Mouse (Mus musculus) gastrocnemius, adult 2 months (tissue): ENCODE measurements at regions not wholly inside any gene's neighbourhood (a gene's known extent, or its start where the extent isn't known, plus 50 kb on each side); places are given as distances from the start of the nearest gene placed in this dataset.
A peak's percentile ranks its signal among the peaks of the same experiment; 100 is the strongest.

Experiments used
- DNase-seq: peaks from one replicate; pipeline ENCODE4 v3.0.0; 2022
- H3K27ac ChIP-seq: fragments of 200-600 bp; 2 replicates; pipeline ENCODE4 v1.8.1; 2022; ENCODE audit warnings: mild to moderate bottlenecking
- H3K4me3 ChIP-seq: fragments of 200-600 bp; 2 replicates; pipeline ENCODE4 v1.8.1; 2022; ENCODE audit warnings: mild to moderate bottlenecking, moderate library complexity
- CTCF ChIP-seq: fragments of 200-600 bp; IDR thresholded peaks from 2 replicates; pipeline ENCODE4 v1.8.1; 2022; ENCODE audit warnings: antibody characterized with exemption, mild to moderate bottlenecking, moderate library complexity
- intact Hi-C: fragments of 180-260 bp; cut with DNase I; formaldehyde crosslinking; loops from one replicate; pipeline ENCODE4 v1.15.1; 2025

DNA sequence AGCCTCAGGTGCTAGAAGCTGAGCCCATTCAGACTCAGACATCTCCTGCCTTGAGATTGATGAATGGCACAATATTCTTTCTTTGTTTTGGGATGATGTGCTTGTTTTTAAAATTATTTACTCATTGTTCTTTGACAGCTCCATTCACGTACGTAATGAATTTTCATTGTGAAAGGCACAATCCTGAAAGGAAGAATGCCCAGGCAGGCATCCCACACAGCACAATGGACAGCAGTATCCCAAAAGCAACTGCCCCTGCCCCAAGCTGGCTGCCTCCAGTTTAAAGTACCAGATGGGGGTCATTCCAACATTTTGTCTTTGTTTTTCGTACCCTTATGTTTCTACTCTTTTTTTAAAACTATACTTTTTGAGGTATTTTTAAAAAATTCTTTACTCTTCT, 210.9 kb upstream of the St8sia2 start:
- Histone ChIP-seq H3K4me3 (no peak overlapping the region), H3K27ac (no peak overlapping the region)
- intact Hi-C loops, result no loop called here
- TF ChIP-seq CTCF, result no peak
- DNase-seq, result no peak

DNA sequence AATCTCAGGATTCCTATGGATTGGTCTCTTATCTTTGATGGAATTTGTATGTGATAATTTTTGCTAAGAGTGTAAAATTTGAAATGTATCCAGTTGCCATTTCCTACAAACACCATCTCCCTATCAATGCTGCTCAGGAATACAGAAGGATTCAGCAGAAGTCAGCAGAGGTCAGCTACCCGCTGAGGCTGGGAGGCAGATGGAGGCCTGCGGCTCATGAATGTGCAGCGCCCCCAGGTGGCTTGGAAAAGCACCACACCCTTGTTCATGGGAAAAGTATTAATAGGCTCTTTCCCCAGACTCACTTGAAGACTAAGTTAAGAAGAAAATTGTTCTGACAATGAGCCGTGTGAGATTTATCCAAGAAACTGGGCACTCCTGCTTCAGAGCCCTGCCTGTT, 187.2 kb upstream of the St8sia2 start:
- intact Hi-C loops, result no loop called here
- Histone ChIP-seq H3K27ac (no peak overlapping the region), H3K4me3 (no peak overlapping the region)
- DNase-seq, result no peak
- TF ChIP-seq CTCF, result no peak

- H3K27ac ChIP-seq, result no peak overlapping the region
- intact Hi-C loops, result no loop called here
- H3K4me3 ChIP-seq, result no peak overlapping the region
- no peak for DNase-seq
- no peak for TF ChIP-seq CTCF
These were observed 185.3 kb upstream of the St8sia2 start for GRCm38 (mm10) chr7:74198796-74199195.

DNA sequence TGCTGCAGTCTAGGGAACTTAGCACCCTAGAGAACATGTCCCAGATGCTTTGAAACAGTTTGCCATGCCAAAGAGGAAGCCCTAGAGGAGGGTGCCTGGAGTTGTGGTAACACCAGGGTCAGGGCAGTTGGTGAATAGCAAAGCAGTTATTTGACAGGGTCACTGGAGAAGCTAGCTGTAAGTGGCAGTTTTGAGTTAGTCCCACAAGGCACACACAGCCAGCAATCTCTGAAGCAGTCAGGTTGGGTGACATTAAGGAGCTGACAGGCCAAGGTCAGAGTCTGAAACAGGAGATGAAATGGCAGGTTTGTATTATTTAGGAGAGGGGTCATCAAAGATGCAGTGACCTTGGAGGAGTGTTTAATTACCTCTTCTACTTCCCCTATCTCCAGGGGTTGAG, 171.2 kb upstream of the St8sia2 start:
- intact Hi-C loops, result no loop called here
- no peak for DNase-seq
- H3K4me3 ChIP-seq, result no peak overlapping the region
- no peak for TF ChIP-seq CTCF
- H3K27ac ChIP-seq, result no peak overlapping the region

GRCm38 (mm10) chr7:74174206-74174605, 160.7 kb upstream of the St8sia2 start:
- intact Hi-C loops, result no loop called here
- no peak for TF ChIP-seq CTCF
- H3K4me3 ChIP-seq, result no peak overlapping the region
- DNase-seq, result no peak
- H3K27ac ChIP-seq, result no peak overlapping the region

DNA sequence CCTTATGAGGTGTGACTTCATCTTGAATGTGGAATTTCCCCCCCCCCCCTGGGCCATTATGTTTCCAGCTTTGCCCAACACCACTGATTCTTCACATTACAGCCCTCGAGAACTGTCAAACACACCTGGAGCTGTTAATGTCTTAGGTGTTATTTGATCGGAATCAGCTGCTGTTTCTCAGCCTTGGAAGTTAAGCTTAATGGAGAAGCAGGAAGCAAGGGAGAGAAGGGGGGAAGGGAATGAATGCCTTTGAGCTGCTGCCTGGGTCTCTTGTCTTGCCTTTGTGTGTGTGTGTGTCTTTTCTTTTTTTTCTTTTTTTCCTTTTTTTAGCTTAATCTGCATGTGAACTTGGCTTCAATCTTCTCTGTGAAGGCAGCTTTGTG, 159.7 kb upstream of the St8sia2 start:
- Histone ChIP-seq H3K27ac (no peak overlapping the region), H3K4me3 (no peak overlapping the region)
- no peak for DNase-seq
- TF ChIP-seq CTCF, result no peak
- intact Hi-C loops, result no loop called here

DNA sequence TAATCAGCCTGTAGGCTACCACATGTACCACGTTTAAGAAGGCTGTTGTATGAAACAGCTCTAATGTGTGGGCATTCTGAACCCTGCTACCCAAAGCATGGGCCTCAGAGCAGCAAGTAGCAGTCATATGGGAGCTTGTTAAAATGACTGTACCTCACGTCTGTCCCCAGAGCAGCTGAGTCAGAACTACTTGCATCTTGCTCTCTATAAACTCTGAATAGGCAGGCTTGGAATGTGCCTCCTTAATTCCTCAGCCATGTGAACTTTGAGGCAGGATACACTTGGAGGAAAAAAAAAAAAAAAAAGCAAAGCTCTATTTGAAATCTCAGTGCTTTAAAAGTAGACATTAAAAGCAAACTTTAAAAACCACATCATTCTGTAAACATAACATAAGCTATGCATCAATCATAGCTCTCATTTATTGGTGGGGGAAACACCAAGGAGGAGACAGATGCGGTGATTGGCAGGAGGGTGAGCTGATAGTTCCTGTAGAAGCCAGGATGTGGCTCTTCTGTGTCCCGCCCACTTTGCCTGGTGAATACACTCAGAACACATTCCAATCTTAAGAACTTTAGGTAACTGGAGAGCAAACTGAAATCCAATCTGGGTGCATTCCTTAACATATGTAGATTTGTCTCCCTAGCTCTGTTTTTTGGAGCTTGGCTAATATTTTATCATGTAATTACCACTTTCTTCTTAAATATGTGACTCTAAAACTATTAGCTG, 159.2 kb upstream of the St8sia2 start:
- no peak for DNase-seq
- Histone ChIP-seq H3K4me3 (no peak overlapping the region), H3K27ac (no peak overlapping the region)
- intact Hi-C loops, result no loop called here
- no peak for TF ChIP-seq CTCF

DNA sequence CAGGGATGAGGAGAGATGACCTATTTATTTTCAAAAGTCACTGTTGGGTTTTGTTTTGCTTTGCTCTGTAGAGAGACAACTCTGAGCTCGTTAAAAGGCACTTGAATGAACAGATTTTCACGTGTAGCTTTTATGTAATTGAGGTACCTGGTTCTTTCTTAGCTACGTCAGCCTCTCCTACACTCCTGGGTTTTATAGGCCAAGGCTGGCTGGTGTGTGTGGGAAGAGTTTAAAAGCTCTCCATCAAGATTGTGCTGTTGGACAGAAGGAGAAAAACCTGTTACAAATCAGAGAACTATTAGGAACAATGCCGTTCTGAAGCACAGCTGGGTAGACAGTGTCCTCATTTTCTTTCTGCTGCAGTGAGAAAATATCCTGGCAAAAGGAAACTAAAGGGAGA, 138.1 kb upstream of the St8sia2 start:
- H3K4me3 ChIP-seq, result no peak overlapping the region
- no peak for TF ChIP-seq CTCF
- H3K27ac ChIP-seq, result no peak overlapping the region
- no peak for DNase-seq
- intact Hi-C loops, result no loop called here

DNA sequence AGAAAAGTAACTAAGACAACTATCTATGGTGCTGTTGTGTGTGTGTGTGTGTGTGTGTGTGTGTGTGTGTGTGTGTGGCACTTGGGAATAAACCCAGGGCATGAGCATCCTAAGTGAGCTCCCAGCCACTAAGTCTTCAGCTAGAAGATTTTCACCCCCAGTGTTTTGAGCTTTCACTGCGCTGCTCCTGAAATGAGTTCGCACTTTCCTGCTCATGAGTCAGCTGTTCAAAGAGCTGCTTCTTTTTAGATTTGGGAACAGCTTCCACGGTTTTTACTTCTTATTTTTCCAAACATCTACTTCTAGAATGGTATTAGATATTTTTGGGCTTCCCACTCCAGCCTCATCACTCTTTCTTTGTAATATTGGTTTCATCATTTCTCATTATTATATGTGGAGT, 129.7 kb upstream of the St8sia2 start:
- TF ChIP-seq CTCF, result no peak
- intact Hi-C loops, result no loop called here
- DNase-seq, result no peak
- no peak overlapping the region for H3K4me3 ChIP-seq
- H3K27ac ChIP-seq, result no peak overlapping the region

- intact Hi-C loops, result no loop called here
- TF ChIP-seq CTCF, result no peak
- Histone ChIP-seq H3K27ac (no peak overlapping the region), H3K4me3 (no peak overlapping the region)
- DNase-seq, result no peak
These were observed 124.7 kb upstream of the St8sia2 start for GRCm38 (mm10) chr7:74138169-74138568.

DNA sequence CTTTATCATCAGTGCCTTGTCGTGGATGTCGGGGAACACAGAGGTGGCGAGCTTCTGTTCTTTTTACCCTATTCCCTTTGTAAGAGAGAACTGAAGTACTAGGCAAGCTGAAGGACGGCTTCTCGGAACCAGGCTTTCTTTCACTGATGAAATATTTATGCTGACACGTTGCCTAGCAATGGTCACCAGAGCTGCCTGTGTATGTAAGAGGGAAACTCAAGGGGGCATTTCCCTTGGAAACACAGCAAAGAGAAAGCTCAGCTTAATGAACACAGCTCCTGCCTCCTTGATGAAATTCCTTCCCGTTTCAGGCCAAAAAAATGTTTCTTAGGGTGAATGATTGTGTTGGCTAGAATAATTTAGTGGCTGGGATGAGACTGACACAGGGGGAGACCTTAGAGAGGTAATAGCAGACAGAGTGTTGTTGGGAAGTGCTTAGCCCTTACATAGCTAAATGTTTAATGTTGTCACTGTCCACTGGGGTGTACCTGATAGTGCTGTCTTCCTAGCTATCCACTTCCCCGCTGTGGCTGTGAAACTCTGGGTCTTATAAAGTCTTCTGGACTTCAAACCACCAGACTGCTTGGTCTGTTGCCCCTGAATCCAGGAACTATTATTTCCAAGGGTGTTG, 116.8 kb upstream of the St8sia2 start:
- Histone ChIP-seq H3K4me3 (no peak overlapping the region), H3K27ac (no peak overlapping the region)
- intact Hi-C loops, result no loop called here
- no peak for TF ChIP-seq CTCF
- no peak for DNase-seq

GRCm38 (mm10) chr7:74112071-74112470, 98.6 kb upstream of the St8sia2 start:
- DNase-seq, result no peak
- H3K27ac ChIP-seq, result no peak overlapping the region
- no peak overlapping the region for H3K4me3 ChIP-seq
- no peak for TF ChIP-seq CTCF
- intact Hi-C loops, result loop anchor here (10.0 kb wide), 1 partner anchor 243 kb away; no protein-coding TSS in a partner anchor

- peak; percentile 36 for TF ChIP-seq CTCF
- no peak overlapping the region for H3K4me3 ChIP-seq
- intact Hi-C loops, result loop anchor here (5.0 kb wide), 1 partner anchor 451 kb away; no protein-coding TSS in a partner anchor
- DNase-seq, result no peak
- no peak overlapping the region for H3K27ac ChIP-seq
These were observed 94.9 kb upstream of the St8sia2 start for GRCm38 (mm10) chr7:74108347-74108746.
